Mouse (Mus musculus) myocyte (in vitro differentiated cells): Measurements from ENCODE around the gene Mcm3.

Source experiments
- CEBPB ChIP-seq: IDR thresholded peaks from 2 replicates; pipeline ENCODE4 v1.6.1; 2011; ENCODE audit warnings: mild to moderate bottlenecking, moderate library complexity; ENCODE audit not compliant: poor library complexity, insufficient read depth, severe bottlenecking
- E2F4 ChIP-seq: IDR thresholded peaks from one replicate; pipeline ENCODE4 v1.6.1; 2011; ENCODE audit warnings: mild to moderate bottlenecking, control low read depth, moderate library complexity; ENCODE audit not compliant: insufficient read depth
- MAX ChIP-seq: IDR thresholded peaks from one replicate; pipeline ENCODE4 v1.6.1; 2011; ENCODE audit warnings: low read depth, mild to moderate bottlenecking, control low read depth
- POLR2A ChIP-seq: IDR thresholded peaks from one replicate; pipeline ENCODE4 v1.6.1; 2011; ENCODE audit warnings: low read depth, mild to moderate bottlenecking, control low read depth, moderate library complexity; ENCODE audit not compliant: insufficient read length

DNA sequence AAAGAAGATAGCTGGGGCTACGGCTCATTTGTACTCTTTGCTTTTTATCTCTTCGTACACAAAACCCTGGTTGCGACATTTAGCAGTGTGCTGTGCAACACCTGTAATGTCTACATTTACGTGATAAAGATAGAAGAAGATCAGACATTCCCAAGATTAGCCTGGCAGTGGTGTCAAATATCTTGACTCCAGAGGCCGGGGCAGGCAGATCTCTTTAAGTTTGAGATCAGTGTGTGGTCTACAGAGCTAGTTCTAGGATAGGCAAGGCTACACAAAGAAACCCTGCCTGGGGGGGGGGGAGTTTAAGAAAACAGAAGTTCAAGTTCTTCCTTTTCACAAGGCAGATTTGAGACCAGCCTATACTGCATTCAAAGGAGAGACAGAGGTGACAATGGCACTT lies 59.8 kb downstream of the Mcm3 start:
- no peak for TF ChIP-seq POLR2A
- no peak for TF ChIP-seq CEBPB
- no peak for TF ChIP-seq MAX
- no peak for TF ChIP-seq E2F4
